Mouse (Mus musculus) thymus, adult 2 months (tissue): ENCODE results near the gene Ric3.

ENCODE experiments used
- CTCF ChIP-seq: fragments of 200-500 bp; IDR thresholded peaks from 2 replicates; pipeline ENCODE4 v1.5.1; 2012; ENCODE audit warnings: mild to moderate bottlenecking, control low read depth, low read length, moderate library complexity, borderline replicate concordance; ENCODE audit not compliant: control insufficient read depth, poor library complexity, insufficient read depth; ENCODE audit errors: extremely low read depth
- POLR2A ChIP-seq: fragments of 200-500 bp; IDR thresholded peaks from 2 replicates; pipeline ENCODE4 v1.6.1; 2012; ENCODE audit warnings: mild to moderate bottlenecking, low read length, control low read depth, moderate library complexity; ENCODE audit not compliant: control insufficient read depth, poor library complexity, insufficient read depth; ENCODE audit errors: extremely low read depth

DNA sequence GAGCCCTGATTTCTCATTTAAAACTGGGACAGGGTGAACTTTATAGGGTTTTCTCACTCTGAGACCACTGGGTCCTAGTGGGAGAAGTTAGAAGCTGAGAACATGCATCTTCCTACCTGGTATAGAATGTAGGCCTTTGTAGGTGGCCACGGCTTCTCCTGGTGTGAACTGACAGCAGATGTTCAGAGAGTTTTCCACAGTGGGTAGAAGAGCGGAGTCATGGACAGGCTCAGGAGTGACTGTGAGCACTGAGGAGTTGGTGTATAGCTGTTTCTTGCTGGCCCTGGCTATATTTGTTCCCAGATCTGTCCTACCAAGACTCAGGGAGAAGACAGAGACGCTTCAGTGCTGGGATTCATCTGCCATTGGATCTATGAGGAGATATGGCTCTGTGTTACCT is 18.0 kb upstream of the Ric3 start:
- TF ChIP-seq CTCF (no peak), POLR2A (no peak)
